Mouse (Mus musculus) adrenal gland, postnatal 10 days (tissue): ENCODE data around the gene Sh3bp4. TPM values are rescaled to one million over a fixed set of nuclear protein-coding genes. Genes with fewer than 3 reads are reported as not detected.
A peak's percentile ranks its signal among the peaks of the same experiment; 100 is the strongest.

ENCODE experiments used
- DNase-seq: peaks from one replicate; pipeline ENCODE4 v3.0.0; 2021; ENCODE audit warnings: mixed read lengths
- long read RNA-seq, 2 experiments: library from polyadenylated mRNA; stranded (forward); transcript quantifications; one replicate each; pipeline ENCODE4 v2.0.0; 2021
- total RNA-seq, 2 experiments: library from RNA; stranded (reverse); gene quantifications; 2 replicates each; pipeline ENCODE4 v1.2.3; 2021

Gene Sh3bp4
- 10 to 100 TPM; 13.4 to 17.6 TPM for total RNA-seq
- long read RNA-seq, experiment 1, full-length matches to known transcripts, result 17 of 26 reads
- long read RNA-seq, experiment 1, partial matches to known transcripts, result 8 of 26 reads
- long read RNA-seq, experiment 1, other reads (novel, unspliced or antisense), result 1 of 26 reads
- long read RNA-seq, experiment 2, full-length matches to known transcripts, result 13 of 16 reads
- long read RNA-seq, experiment 2, partial matches to known transcripts, result 1 of 16 reads
- long read RNA-seq, experiment 2, other reads (novel, unspliced or antisense), result 2 of 16 reads

DNA sequence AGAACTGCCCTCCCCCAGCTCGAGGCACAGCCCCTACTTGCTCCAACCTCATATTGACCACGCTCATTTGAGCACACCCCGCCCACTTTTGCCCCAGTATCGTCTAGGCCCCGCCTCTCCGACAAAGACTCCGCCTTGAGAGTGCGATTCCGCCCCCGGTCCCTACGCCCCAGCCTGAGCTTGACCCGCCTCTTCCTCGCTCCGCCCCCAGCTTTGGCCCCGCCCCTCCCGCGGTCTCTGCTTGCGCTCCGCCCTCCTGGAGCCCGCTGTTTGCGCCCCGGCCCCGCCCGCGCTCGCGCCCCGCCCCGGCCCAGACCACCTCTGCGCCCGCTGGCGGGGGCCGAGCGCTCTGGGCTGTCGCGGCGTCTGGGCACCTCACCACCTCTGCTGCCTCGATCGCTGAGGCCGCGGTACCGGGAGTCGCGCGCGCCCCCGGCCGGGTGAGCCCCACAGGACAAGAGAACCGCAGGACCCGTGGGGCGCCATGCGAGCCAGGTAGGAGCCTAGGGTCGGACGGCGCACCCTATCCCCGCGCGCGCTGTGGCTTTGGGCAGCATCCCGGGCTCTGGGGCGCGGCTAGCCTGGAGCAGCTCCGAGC is at the start of gene Sh3bp4:
Gene Sh3bp4 (plus strand): TSS at position 313 of the 598 bp plus-strand sequence.
- peak; percentile 100 for DNase-seq

DNA sequence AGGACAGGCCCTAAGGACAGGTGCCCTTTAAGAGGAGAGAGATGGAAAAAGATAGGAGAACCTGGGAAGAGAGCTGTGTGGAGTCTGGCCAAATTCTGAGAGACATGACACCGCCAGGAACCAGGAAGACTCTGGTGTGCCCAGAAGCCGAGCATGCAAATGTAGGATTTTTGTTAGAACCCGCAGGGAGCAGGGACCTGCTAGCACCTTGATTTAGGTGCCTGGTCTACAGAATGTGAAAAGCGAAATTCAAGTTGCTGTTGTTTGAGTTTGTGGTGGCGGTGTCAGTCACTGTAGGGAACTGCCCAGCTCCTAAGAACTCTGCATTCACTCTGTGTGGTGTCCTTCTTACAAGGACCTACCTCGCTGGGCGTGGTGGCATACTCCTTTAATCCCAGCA is 47.2 kb upstream of the Sh3bp4 start:
- DNase-seq, result no peak

DNA sequence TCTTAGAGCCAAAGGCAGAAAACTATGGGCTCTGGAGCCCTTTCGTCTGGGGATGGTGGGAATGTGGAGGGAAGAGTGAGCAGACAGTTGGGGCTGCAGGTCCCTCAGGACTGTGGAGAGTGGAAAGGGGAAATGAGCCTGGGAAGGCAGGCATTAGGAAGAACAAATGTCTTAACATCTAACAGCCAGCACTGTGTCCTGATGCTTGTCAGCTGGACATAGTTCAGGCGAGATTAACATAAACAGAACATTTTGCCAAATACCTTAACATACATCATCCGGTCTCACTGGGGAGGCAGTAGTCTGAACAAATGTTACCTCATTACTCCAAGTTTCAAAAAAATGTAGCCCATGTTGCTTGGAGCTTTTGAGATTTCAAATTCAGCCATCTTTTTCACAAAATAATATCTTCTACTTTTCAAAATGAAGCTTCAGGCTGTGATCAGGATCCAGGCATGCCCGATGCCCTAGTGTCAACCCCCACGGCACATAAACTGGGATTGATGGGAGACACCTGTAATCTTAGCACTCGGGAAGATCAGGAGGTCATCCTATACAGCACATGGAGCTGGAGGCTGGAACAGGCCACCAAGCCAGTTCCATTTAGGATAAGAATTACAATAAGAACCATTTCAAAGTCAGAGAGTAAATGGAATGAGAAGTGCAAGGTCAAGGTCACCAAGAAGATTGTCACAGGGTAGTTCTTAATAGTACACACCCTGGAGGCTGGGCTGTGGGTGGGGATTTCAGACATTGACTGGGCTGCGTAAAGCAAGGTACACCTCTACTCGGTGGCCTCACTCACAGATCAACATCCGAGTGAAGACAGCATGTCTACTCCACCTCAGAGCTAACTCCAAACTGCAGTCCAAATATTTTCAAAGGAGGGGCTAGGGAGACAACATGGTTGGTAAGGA is 45.3 kb upstream of the Sh3bp4 start:
- DNase-seq, result no peak

DNA sequence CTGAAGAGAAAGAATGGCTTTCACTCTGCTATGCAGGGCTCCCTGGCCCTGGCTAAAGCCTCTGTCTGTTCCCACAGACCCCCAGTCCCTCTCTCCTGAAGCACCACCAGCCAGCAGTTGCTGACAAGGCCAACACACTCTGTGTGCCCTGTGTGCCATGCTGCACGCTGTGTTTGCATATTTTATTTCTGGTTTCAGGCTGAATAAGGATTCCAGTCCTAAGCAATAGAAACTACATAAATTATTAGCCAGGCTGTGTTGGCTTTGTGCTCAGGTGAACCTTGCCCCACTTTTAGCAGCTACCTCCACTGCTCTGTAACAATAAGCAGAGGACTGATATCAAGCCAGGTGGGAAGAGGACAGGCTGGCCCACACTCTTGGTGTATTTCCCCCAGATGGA is 44.2 kb upstream of the Sh3bp4 start:
- no peak for DNase-seq

DNA sequence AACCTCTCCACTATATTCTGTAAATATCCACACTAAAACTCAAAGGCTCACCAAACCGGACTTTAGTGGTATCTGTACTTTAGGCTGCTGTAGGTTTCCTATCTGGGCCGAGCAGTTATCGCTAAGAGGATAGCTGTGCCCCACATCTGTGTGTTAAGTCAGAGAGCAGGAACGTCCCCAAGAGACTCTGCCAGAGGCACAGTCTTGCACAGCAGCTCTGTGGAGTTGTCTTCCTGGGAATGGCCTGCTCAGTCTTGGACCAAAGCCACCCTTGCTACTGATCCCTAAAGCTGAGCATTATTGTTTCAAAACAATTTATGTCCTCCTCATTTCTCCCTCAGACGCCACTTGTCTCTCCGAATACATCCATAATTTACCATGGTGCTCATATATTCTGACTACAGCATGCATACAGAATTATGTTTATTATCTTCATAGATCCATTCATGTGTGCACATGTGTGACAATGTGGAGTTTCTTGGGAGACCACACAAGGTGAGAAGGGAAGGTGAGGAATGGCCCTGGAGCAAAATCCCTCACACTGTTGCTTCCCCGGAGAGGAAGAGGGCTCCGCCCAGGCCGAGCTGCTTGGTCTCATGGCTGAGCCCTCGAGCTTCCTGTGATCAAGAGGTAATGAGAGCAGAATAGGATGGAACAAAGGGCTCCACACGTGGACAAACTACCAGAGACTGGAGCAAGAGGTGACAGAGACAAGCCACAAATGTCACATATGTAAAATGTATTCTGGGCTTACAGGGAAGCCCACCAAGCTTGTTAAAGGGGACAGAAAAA is 40.9 kb upstream of the Sh3bp4 start:
- DNase-seq, result no peak

DNA sequence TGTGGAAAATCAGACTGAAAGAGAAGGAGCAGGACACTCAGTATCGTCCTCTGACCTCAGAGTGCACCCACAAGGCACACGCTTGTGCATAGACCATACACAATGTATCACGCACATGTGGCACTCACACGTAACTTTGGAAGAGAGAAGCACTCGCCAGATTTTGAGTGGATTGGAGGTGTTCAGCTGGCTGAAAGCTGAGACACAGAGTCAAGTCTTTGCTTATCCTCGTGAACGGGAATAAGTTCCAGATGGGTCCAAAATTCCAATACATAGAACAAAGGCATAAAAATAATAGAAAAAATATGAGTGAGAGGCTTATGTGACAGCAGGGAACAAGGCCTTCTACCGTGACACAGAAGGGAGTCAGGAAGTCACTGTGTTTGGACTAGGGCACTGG is 36.6 kb upstream of the Sh3bp4 start:
- DNase-seq, result no peak

DNA sequence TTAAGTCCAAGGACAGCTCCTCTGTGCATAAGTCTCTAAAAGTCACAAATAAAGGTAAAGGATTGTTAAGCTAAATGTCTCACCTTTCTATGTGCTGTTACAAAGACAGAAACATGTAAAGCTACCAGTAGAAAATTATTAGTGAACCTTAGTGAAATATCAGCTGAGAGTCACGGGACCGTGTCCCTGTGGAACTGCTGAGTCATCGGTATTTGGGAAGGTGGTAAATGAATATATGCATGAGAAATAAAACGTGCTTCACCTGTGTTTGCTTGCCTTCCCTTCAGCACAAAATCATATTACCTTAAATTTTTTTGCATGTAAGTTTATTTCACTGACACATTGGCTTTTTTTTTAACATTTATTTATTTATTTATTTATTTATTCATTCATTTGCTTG is 36.2 kb upstream of the Sh3bp4 start:
- no peak for DNase-seq

DNA sequence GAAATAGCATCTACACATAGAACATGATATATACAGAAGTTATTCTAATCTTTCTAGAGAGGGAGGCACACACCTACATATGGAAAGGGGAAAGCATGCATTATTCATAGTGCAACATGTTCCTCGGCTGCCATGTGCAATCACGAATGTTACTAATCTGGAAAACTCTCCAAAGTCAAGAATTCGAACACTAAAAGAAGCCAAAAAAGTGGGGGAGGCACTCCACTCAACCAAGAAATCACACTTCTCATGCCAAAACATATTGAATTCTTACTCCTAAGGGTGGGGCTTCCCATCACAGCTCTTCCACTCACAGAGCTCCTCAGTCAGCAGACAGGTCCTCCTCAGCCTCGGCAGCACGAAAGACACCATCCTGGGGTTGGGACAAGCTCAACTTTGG is 35.1 kb upstream of the Sh3bp4 start:
- no peak for DNase-seq

DNA sequence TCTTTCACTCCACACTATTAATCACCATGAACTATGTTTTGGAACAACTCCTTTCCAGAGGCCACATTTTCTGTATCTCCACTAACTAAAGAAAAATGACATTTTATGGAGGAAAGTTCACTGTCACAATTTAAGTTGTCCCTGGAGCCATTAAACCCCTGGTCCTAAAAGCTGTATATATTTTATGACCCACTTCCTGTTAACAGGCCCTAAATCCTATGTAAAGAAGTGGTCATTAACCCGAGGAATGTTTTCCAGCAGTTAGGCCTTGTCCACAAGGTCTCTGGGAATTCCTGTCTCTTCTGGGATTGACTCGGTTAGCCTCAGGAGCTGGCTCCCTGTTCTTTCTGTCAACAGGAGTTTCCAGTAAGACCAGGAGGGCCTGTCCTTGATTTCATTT is 30.4 kb upstream of the Sh3bp4 start:
- no peak for DNase-seq

DNA sequence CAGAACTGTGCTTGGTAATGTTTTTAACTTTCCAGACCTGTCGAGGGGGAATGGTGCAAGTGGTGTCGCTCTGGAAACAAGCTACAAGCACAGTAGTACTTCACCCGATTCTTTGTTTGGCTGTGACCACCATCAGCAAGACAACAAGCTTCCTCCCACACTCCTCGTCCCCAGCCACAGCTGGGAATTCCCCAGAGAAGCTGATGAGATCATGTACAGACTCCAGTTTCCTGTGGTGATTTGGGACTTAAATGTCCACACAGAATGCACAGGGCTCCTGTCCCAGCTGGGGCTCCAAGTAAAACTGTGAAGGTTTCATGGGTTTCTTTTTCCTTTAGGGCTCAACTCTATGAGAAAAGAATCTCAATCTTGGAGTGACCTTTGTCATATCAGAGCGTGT is 28.9 kb upstream of the Sh3bp4 start:
- DNase-seq, result no peak

DNA sequence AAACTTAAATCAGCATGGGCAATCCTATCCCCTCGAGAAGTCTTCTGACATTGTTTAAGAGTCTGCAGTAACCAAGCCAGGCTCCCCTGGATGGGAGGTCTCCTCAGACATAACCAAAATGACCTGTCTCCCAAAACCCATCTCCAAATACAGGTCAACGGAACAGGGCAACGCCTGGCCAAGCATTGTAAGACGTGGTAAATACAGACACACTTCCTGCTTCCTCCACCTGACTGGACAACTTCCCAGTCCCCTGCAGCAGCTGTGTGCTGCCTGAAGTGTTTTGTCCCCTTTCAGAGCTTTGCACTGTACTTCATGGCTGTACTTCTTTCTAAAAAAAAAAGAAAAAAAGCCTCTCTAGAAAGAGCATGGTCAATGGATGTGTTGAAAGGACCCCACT is 28.1 kb upstream of the Sh3bp4 start:
- DNase-seq, result no peak

DNA sequence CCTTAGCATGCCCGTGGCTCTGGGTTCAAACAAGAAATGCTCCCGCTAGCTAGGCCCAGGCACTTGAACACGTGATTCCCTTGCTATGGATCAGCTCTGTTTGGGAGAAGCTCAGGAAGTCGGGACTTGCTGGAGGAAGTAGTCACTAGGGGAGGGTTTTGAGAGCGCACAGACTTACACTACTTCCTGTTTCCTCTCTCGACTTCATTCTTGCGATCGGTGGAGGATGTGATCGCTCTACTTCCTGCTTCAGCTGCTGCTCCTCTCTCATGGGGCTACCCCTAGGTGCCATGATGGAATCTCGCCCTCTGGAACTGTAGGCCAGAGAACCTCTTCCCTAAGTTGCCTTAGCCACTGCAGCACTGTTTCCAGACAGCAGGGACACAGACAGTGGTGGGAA is 27.3 kb upstream of the Sh3bp4 start:
- DNase-seq, result no peak

DNA sequence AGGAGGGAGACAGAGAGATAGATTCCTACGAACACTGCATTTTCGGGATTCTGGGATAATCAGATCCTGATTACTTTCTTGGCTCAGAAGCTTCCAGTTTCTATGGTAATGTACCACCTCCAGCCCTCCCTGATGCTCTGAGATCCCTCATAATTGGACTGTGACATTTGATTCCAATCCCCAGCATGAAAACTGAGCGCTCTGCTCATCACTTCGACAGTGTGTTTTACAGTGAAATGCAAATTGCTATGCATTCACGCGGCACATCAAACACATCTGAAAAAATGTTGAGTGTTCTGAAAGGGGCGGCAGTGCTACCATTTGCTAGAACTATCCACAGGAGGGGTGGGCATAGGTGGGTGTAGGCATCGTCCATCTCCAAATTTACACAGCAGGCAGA is 24.8 kb upstream of the Sh3bp4 start:
- no peak for DNase-seq

DNA sequence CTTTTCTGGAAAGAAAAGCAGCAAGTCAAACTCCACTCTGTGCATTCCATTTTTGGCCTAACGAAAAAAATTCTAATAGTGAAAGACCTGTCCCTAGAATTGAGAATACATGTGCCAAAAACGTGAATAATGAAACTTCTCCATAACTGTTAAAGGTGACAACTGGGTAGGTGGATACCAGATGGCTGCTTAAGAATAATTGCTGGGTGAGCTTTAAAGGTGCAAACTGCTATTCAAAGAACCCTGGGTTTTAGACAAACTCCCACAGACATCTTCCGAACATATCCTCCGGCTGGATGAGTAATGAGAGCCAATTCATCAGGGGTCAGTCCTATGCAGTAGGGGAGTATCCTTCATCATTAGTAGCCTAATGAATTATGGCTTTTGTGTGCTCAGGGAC is 20.7 kb upstream of the Sh3bp4 start:
- DNase-seq, result no peak

DNA sequence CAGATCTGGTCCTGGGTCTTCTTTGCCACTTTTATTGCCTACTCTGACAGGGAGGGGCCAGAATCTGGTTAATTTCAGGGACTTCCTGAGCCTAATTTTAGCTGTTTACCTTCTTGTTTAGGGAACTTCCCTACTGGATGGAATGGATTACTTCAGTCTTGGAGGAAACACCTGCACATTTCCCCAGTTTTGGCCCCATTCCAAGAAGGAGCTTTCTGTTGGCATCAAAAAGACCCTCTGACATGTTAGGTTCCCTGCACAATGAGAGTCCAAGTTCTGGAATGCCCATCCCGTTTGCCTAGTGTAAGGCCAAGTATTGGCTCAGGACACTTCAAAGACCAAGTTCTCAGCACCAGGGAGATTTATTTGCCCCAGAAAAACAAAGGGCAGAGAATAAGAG is 14.0 kb upstream of the Sh3bp4 start:
- DNase-seq, result no peak

DNA sequence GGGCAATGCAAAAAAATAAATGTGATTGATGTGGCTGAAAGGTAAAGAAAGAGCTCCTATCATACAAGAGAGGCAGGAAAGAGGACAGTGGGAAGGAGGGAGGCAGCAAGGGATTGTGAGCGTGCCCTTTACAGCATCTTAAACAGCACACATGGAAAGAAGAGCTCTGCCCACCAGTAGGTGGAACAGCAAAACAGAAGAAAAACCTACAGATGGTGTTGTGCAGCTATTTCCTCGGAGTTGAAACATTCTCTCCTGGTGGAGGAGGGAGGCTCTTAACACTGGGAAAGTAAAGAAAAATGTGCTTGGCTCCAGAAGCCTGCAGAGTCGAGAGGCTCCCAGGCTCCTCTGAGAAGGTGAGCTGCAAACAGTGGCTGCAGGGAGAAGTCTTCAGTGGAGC is 12.8 kb upstream of the Sh3bp4 start:
- DNase-seq, result no peak

DNA sequence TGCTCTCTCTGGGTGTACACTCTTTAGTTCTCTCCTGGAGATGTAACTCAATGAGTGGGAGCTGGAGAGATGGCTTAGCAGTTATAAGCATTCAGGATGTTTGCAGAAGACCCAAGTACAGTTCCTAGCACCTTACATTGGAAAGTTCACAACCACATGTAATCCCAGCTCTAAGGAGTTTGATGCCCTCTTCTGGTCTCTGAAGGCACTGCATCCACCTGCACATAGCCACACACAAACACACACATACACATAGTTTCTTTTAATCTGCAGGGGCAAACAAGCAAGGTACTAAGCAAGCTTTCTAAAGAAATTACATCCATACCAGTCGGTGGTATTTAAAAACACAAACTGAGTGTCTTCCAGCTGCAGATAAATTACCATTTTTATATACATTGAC is 12.2 kb upstream of the Sh3bp4 start:
- DNase-seq, result no peak

DNA sequence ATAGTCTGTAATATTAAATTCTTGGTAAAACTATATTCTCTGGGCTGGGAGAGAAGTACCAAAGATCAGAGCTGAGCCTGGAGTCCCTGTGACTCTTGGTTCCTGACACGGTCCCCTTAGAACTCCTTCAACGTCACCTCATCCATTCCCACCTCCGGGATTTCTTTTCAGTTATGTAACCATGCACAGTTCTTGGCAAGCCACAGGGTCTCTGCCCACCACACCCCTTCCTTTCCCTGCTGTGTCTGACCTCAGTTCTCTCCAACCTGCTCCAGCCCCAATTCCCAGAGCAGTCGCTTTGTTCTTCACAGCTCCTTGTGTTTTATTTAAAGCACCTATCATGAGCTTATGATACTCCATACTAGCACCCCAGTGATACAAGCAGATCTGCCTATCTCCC is 7.2 kb upstream of the Sh3bp4 start:
- no peak for DNase-seq

DNA sequence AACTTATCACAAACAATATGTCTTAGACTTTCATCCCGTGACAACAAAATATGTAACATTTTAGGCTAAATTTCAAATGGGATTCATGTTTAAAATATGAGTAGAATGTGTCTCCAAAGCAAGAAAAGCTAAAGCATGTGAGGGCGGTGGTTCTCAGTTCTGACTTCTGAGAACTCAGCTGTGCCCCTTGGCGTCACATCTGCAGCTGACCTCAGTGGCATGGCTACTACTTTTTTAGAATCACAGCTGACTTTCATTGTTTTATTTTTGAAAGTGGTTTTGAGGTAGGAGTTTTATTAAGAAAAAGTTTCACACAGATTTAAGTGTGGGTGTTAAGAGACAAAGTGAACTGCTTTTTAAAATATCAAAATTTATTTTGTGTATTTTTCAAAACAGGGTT is 6.4 kb upstream of the Sh3bp4 start:
- DNase-seq, result no peak

DNA sequence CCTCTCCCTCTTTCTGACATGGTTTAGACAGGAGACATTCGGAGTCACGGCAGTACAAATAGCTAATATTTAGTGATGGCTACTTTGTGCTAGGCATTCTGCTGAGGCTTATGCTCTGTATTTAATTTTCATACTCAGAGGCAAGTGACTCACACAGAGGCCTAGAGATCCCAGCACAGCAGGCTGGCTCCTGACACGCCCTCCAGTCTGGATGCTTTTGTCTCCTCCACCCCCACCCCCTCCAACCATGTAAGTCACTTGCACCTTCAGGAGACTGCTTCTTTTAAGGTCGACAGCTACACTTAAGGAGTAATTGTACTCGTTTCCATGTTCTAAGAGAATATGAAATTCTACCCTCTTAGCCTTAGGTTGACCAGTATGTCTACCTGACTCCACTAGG is 1.4 kb upstream of the Sh3bp4 start:
- no peak for DNase-seq

DNA sequence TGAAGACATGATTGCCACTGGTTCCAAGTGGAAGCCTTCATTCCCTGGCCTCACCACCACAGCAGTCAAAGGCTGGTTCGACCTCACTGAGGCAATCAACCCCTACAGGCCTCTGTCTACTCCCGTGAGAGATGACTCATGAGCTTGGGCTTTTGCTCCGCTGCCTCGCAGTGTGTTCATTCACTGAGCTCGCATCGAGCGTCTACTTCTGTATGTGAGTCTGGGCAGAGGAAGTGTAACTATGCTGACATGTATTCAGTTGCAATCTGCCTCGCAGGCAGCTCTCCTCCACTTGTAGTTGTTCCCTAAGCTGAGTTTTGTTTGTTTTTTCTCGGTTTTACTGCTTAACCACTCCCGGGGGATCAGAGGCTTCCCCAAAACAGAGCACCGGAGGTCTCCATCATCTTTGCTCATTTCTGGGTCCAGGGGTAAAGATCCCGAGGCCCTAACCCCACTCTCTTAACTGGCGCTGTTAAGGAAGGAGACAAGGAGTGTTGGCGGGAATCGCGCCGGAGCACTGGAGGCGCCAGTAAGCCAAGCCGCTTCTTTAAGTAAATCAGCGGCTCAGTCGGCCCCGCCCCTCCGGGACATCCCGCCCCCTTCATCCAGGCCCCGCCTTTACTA is 624 bp upstream of the Sh3bp4 start:
- DNase-seq, result peak; percentile 58

DNA sequence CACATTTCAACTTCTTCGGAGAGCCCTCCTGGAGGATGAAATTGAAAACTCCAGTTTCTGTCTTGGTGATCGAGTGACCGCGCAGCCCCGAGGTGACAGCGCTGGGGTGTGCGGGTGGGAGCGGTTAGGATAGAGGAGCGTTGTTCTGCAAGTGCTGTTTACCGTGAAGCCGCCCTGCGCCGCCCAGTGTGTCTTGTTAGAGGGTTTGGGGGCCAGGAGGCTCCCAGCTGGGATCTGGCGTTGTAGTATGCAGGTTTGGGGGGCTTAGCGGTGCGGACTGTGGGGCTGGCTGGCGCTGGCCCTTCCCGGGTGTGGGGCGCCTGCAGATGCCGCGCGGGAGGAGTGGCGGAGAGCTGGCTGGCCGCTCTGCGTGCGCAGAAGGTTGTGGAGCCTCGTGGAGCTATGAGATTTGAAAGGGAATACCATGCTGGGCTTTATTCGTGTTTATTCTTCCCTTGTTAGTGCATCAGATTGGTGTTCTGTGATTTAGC is 701 bp downstream of the Sh3bp4 start:
- DNase-seq, result peak; percentile 62
